Mouse (Mus musculus) megakaryocyte, embryonic 14.5 days (primary cell): Measurements from ENCODE around the gene Rdh8.
"Not testable (repeated sequence)": the region's sequence is repeated elsewhere in the genome, so short reads cannot be mapped to it uniquely, and the experiment has no call there.

Experiments used
- FLI1 ChIP-seq: IDR thresholded peaks from 2 replicates; pipeline ENCODE4 v1.6.1; 2012; ENCODE audit warnings: low read length, inconsistent platforms, mixed read lengths
- GATA1 ChIP-seq: IDR thresholded peaks from 3 replicates; pipeline ENCODE4 v1.6.1; 2012; ENCODE audit warnings: mixed read lengths, low read length, inconsistent platforms, borderline replicate concordance

- not testable (repeated sequence) for TF ChIP-seq GATA1, FLI1
Measured at GRCm38 (mm10) chr9:20835431-20835954, 17.2 kb downstream of the Rdh8 start.
